Comparison of ENCODE assay signal across 8 mouse cellular contexts in the genomic region with DNA sequence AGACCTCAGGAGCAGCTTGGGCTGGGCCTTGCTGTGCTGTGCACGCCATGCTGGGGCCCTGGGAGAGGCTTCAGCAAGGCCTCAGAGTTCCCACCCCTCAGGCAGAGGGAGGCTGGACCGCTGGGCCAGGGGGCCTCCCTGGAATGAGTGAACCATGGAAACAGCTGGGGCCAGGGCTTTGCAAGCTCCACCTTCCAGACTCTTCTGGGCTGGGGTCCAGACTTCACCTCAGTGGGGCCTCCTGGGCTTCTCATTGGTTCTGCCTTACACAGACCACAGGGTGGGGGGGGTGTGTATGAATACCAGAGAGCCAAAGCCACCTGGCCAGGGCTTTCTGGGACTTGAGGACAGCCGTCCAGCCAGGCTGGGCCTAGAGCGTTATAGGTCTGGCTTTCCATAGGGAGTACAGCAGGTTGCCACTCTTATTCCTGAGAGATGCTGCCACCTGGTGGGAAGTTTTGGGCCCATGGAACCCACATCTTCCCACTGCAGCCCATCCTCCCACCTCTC. TPM values are rescaled to one million over a fixed set of nuclear protein-coding genes. Genes with fewer than 3 reads are reported as not detected.
DNase-seq lines count a peak whose midpoint lies in the region; ATAC-seq and TF ChIP-seq lines count a peak whose summit lies in the region.

No protein-coding gene starts in this region.

- no peaks in the 10 kb centered on the region for H3K36me3 ChIP-seq in heart, embryonic 13.5 days
- no peaks in the 10 kb centered on the region for H3K36me3 ChIP-seq in kidney, embryonic 16.5 days (ENCODE audit: insufficient read depth, low read length)
- no peaks in the 10 kb centered on the region for H3K36me3 ChIP-seq in stomach, postnatal 0 days (ENCODE audit: control insufficient read depth, insufficient read depth, low read length)

- H3K9ac ChIP-seq in heart, embryonic 13.5 days = peak overlapping the region; percentile 78
- H3K9ac ChIP-seq in kidney, embryonic 16.5 days (replicated peaks; ENCODE audit: low read length) = peak overlapping the region; percentile 56
- H3K9ac ChIP-seq in stomach, postnatal 0 days (ENCODE audit: low read length) = peak overlapping the region; percentile 48

- peak overlapping the region; percentile 57 for H3K4me2 ChIP-seq in heart, embryonic 13.5 days
- peak overlapping the region; percentile 21 for H3K4me2 ChIP-seq in kidney, embryonic 16.5 days (replicated peaks; ENCODE audit: low read depth, low read length)
- H3K4me2 ChIP-seq in stomach, postnatal 0 days (replicated peaks; ENCODE audit: low read depth) = peak overlapping the region; percentile 38

- peak overlapping the region; percentile 83 for H3K27ac ChIP-seq in heart, embryonic 13.5 days (replicated peaks)
- H3K27ac ChIP-seq in kidney, embryonic 16.5 days (ENCODE audit: low read length) = peak overlapping the region; percentile 74
- H3K27ac ChIP-seq in stomach, postnatal 0 days (replicated peaks) = peak overlapping the region; percentile 86

- peaks cover 37% of the 10 kb centered on the region for H3K27me3 ChIP-seq in heart, embryonic 13.5 days (replicated peaks)
- H3K27me3 ChIP-seq in kidney, embryonic 16.5 days (ENCODE audit: insufficient read depth, low read length) = no peaks in the 10 kb centered on the region
- H3K27me3 ChIP-seq in stomach, postnatal 0 days (ENCODE audit: control insufficient read depth, insufficient read depth, low read length) = no peaks in the 10 kb centered on the region

- TF ChIP-seq EP300 in stomach, postnatal 0 days (optimal IDR thresholded peaks at IDR 0.05) = no peak

- no peaks in the 10 kb centered on the region for H3K9me3 ChIP-seq in heart, embryonic 13.5 days
- no peaks in the 10 kb centered on the region for H3K9me3 ChIP-seq in kidney, embryonic 16.5 days (ENCODE audit: low read length)
- H3K9me3 ChIP-seq in stomach, postnatal 0 days (ENCODE audit: control insufficient read depth, low read length) = no peaks in the 10 kb centered on the region

- peak; percentile 66 for ATAC-seq in heart, embryonic 13.5 days (ENCODE audit: extremely low read depth, insufficient number of reproducible peaks, low FRiP score, low TSS enrichment)
- peak; percentile 83 for ATAC-seq in kidney, embryonic 16.5 days (ENCODE audit: low FRiP score, low TSS enrichment)
- ATAC-seq in stomach, postnatal 0 days (ENCODE audit: low FRiP score, low TSS enrichment) = peak; percentile 73
- no peak for ATAC-seq in megakaryocyte-erythroid progenitor cell, adult 5-6 weeks (replicated peaks; ENCODE audit: low FRiP score, low TSS enrichment, poor library complexity, severe bottlenecking)

- peak overlapping the region; percentile 26 for H3K4me3 ChIP-seq in heart, embryonic 13.5 days
- H3K4me3 ChIP-seq in kidney, embryonic 16.5 days (ENCODE audit: low read length) = 0 out of 2 replicates have a peak overlapping the region, but pooled peaks have one; percentile 9
- H3K4me3 ChIP-seq in stomach, postnatal 0 days (ENCODE audit: low read depth, low read length) = peak overlapping the region; percentile 19; the same call in 1 of the 2 replicates

- DNase-seq in layer of hippocampus, postnatal 10 days (ENCODE audit: low spot score in 2 of 2) = peak; percentile 32 to 60
- no peak for DNase-seq in layer of hippocampus, adult 9-10 months (ENCODE audit: low spot score)
- peak; percentile 27 for DNase-seq in adipocyte (ENCODE audit: low spot score)
- peak; percentile 66 for DNase-seq in lung, postnatal 14 days
- peak; percentile 64 for DNase-seq in stomach, postnatal 0 days (ENCODE audit: low spot score)

- peaks cover 19% of the 10 kb centered on the region for H3K4me1 ChIP-seq in heart, embryonic 13.5 days
- H3K4me1 ChIP-seq in kidney, embryonic 16.5 days (ENCODE audit: insufficient read depth, low read length) = peaks cover 11% of the 10 kb centered on the region; the same call in 1 of the 2 replicates
- H3K4me1 ChIP-seq in stomach, postnatal 0 days (replicated peaks; ENCODE audit: control insufficient read depth, insufficient read depth) = no peaks in the 10 kb centered on the region

- WGBS in heart, embryonic 13.5 days = 26% methylated on average over 4 of the region's 4 CpGs
- 36% methylated on average over 4 of the region's 4 CpGs for WGBS in kidney, embryonic 16.5 days
- WGBS in stomach, postnatal 0 days = 30% methylated on average over 4 of the region's 4 CpGs

- peak; percentile 77 for TF ChIP-seq CTCF in stomach, postnatal 0 days (IDR thresholded peaks at IDR 0.05; ENCODE audit: low read depth)

RNA-seq across cellular contexts. Expression of a gene that starts 7.3 kb away (rescaled TPM):
- under 1 TPM; 0.31 to 0.59 TPM for total RNA-seq in layer of hippocampus, postnatal 10 days (2021)
- polyA plus RNA-seq in heart, embryonic 13.5 days (2015; fragmentation: Nextera tagmentation; extraction: Ambion mirVana) = 3.5 and 4.4 TPM in 2 replicates
- 6.0 and 6.9 TPM in 2 replicates for polyA plus RNA-seq in kidney, embryonic 16.5 days (2015; fragmentation: Nextera tagmentation; extraction: Ambion mirVana)
- 2.0 and 3.3 TPM in 2 replicates for polyA plus RNA-seq in stomach, postnatal 0 days (2015; fragmentation: Nextera tagmentation; extraction: Ambion mirVana)
- total RNA-seq in megakaryocyte-erythroid progenitor cell, adult 5-6 weeks (2014; fragmentation: Nextera tagmentation) = 0.13 TPM in 1 of 2 replicates, not detected in the other
- total RNA-seq in megakaryocyte-erythroid progenitor cell, adult 5-6 weeks (2017) = 2.3 TPM in 1 of 2 replicates, not detected in the other

RNA-seq across cellular contexts. Expression of a gene that starts 18.1 kb away (rescaled TPM):
- total RNA-seq in layer of hippocampus, postnatal 10 days (2021) = 10 to 100 TPM; 41.9 to 46.0 TPM
- 58.2 and 60.7 TPM in 2 replicates for polyA plus RNA-seq in heart, embryonic 13.5 days (2015; fragmentation: Nextera tagmentation; extraction: Ambion mirVana)
- 104 and 120 TPM in 2 replicates for polyA plus RNA-seq in kidney, embryonic 16.5 days (2015; fragmentation: Nextera tagmentation; extraction: Ambion mirVana)
- polyA plus RNA-seq in stomach, postnatal 0 days (2015; fragmentation: Nextera tagmentation; extraction: Ambion mirVana) = 44.7 and 46.9 TPM in 2 replicates
- total RNA-seq in megakaryocyte-erythroid progenitor cell, adult 5-6 weeks (2014; fragmentation: Nextera tagmentation) = 36.9 and 58.7 TPM in 2 replicates
- total RNA-seq in megakaryocyte-erythroid progenitor cell, adult 5-6 weeks (2017) = 15.5 and 37.8 TPM in 2 replicates

RNA-seq across cellular contexts. Expression of a gene that starts 19.0 kb away (rescaled TPM):
- total RNA-seq in layer of hippocampus, postnatal 10 days (2021) = 1 to 10 TPM; 1.0 to 2.3 TPM
- polyA plus RNA-seq in heart, embryonic 13.5 days (2015; fragmentation: Nextera tagmentation; extraction: Ambion mirVana) = 15.0 and 15.6 TPM in 2 replicates
- 9.2 and 9.8 TPM in 2 replicates for polyA plus RNA-seq in kidney, embryonic 16.5 days (2015; fragmentation: Nextera tagmentation; extraction: Ambion mirVana)
- polyA plus RNA-seq in stomach, postnatal 0 days (2015; fragmentation: Nextera tagmentation; extraction: Ambion mirVana) = 17.8 and 21.2 TPM in 2 replicates
- 0.46 TPM in 1 of 2 replicates, not detected in the other for total RNA-seq in megakaryocyte-erythroid progenitor cell, adult 5-6 weeks (2014; fragmentation: Nextera tagmentation)
- total RNA-seq in megakaryocyte-erythroid progenitor cell, adult 5-6 weeks (2017) = not detected in 2 replicates

RNA-seq across cellular contexts. Expression of a gene that starts 34.6 kb away (rescaled TPM):
- 100 to 1,000 TPM; 395 to 401 TPM for total RNA-seq in layer of hippocampus, postnatal 10 days (2021)
- polyA plus RNA-seq in heart, embryonic 13.5 days (2015; fragmentation: Nextera tagmentation; extraction: Ambion mirVana) = 750 and 845 TPM in 2 replicates
- polyA plus RNA-seq in kidney, embryonic 16.5 days (2015; fragmentation: Nextera tagmentation; extraction: Ambion mirVana) = 643 and 698 TPM in 2 replicates
- 372 and 381 TPM in 2 replicates for polyA plus RNA-seq in stomach, postnatal 0 days (2015; fragmentation: Nextera tagmentation; extraction: Ambion mirVana)
- 194 and 203 TPM in 2 replicates for total RNA-seq in megakaryocyte-erythroid progenitor cell, adult 5-6 weeks (2014; fragmentation: Nextera tagmentation)
- total RNA-seq in megakaryocyte-erythroid progenitor cell, adult 5-6 weeks (2017) = 214 and 238 TPM in 2 replicates
